8 mouse cellular contexts compared by ENCODE assay signal in genomic region chr7:80208738-80209430, GRCm38 (mm10). TPM values are rescaled to one million over a fixed set of nuclear protein-coding genes. Genes with fewer than 3 reads are reported as not detected.
A peak's percentile ranks its signal among the peaks of the same experiment; 100 is the strongest.
DNase-seq lines count a peak whose midpoint lies in the region; ATAC-seq lines count a peak whose summit lies in the region.

No protein-coding gene starts in this region.

- H3K36me3 ChIP-seq in embryonic facial prominence, embryonic 12.5 days, result no peaks in the 10 kb centered on the region
- peaks cover 7% of the 10 kb centered on the region; the same call in 1 of the 2 replicates for H3K36me3 ChIP-seq in kidney, embryonic 16.5 days (ENCODE audit: insufficient read depth, low read length)
- no peaks in the 10 kb centered on the region for H3K36me3 ChIP-seq in midbrain, embryonic 16.5 days (ENCODE audit: control insufficient read depth, insufficient read depth, low read length)

- H3K9me3 ChIP-seq in embryonic facial prominence, embryonic 12.5 days, result no peaks in the 10 kb centered on the region
- H3K9me3 ChIP-seq in kidney, embryonic 16.5 days (ENCODE audit: low read length), result no peaks in the 10 kb centered on the region
- no peaks in the 10 kb centered on the region for H3K9me3 ChIP-seq in midbrain, embryonic 16.5 days (replicated peaks; ENCODE audit: control insufficient read depth, low read length, poor library complexity, severe bottlenecking)

- WGBS in embryonic facial prominence, embryonic 12.5 days, result 76% methylated on average over 10 of the region's 10 CpGs
- WGBS in kidney, embryonic 16.5 days, result 76% methylated on average over 10 of the region's 10 CpGs
- WGBS in midbrain, embryonic 16.5 days, result 75% methylated on average over 10 of the region's 10 CpGs

- DNase-seq in heart, adult 18-20 months, result peak; percentile 58 to 59
- DNase-seq in heart, adult 8-10 months (ENCODE audit: low spot score), result no peak
- no peak for DNase-seq in left cerebral cortex, adult 11 months (ENCODE audit: low spot score)
- no peak for DNase-seq in right cerebral cortex, postnatal 4 days

- no peak overlapping the region for H3K9ac ChIP-seq in embryonic facial prominence, embryonic 12.5 days
- H3K9ac ChIP-seq in kidney, embryonic 16.5 days (replicated peaks; ENCODE audit: low read length), result peak overlapping the region; percentile 29; the same call in 1 of the 2 replicates
- no peak overlapping the region for H3K9ac ChIP-seq in midbrain, embryonic 16.5 days (ENCODE audit: low read depth, low read length)

- no peak overlapping the region for H3K4me2 ChIP-seq in embryonic facial prominence, embryonic 12.5 days (replicated peaks)
- no peak overlapping the region for H3K4me2 ChIP-seq in kidney, embryonic 16.5 days (replicated peaks; ENCODE audit: low read depth, low read length)
- no peak overlapping the region for H3K4me2 ChIP-seq in midbrain, embryonic 16.5 days (ENCODE audit: low read length)

- ATAC-seq in embryonic facial prominence, embryonic 12.5 days (ENCODE audit: insufficient number of reproducible peaks, insufficient read depth, low FRiP score, low TSS enrichment), result no peak
- peak; percentile 46; the same call in 1 of the 2 replicates for ATAC-seq in kidney, embryonic 16.5 days (ENCODE audit: low FRiP score, low TSS enrichment)
- peak; percentile 64 for ATAC-seq in megakaryocyte progenitor cell, adult 5-6 weeks (replicated peaks; ENCODE audit: poor library complexity)
- ATAC-seq in midbrain, embryonic 16.5 days, result no peak

- no peaks in the 10 kb centered on the region for H3K27me3 ChIP-seq in embryonic facial prominence, embryonic 12.5 days
- no peaks in the 10 kb centered on the region for H3K27me3 ChIP-seq in kidney, embryonic 16.5 days (ENCODE audit: insufficient read depth, low read length)
- no peaks in the 10 kb centered on the region for H3K27me3 ChIP-seq in midbrain, embryonic 16.5 days (ENCODE audit: control insufficient read depth, insufficient read depth, low read depth, low read length)

- no peak overlapping the region for H3K4me3 ChIP-seq in embryonic facial prominence, embryonic 12.5 days
- no peak overlapping the region for H3K4me3 ChIP-seq in kidney, embryonic 16.5 days (ENCODE audit: low read length)
- H3K4me3 ChIP-seq in midbrain, embryonic 16.5 days (ENCODE audit: low read depth, low read length), result no peak overlapping the region

- peaks cover 14% of the 10 kb centered on the region; the same call in 1 of the 2 replicates for H3K4me1 ChIP-seq in embryonic facial prominence, embryonic 12.5 days
- peaks cover 54% of the 10 kb centered on the region for H3K4me1 ChIP-seq in kidney, embryonic 16.5 days (ENCODE audit: insufficient read depth, low read length)
- peaks cover 8% of the 10 kb centered on the region for H3K4me1 ChIP-seq in midbrain, embryonic 16.5 days (ENCODE audit: control insufficient read depth, insufficient read depth, low read length)

- H3K27ac ChIP-seq in embryonic facial prominence, embryonic 12.5 days, result peak overlapping the region; percentile 24; the same call in 1 of the 2 replicates
- H3K27ac ChIP-seq in kidney, embryonic 16.5 days (ENCODE audit: low read length), result peak overlapping the region; percentile 32; the same call in 1 of the 2 replicates
- H3K27ac ChIP-seq in midbrain, embryonic 16.5 days (ENCODE audit: low read length), result no peak overlapping the region

RNA-seq across cellular contexts. Expression of gene Sema4b, which starts 22.2 kb away (rescaled TPM):
- 10 to 100 TPM; 10.6 to 12.6 TPM for total RNA-seq in heart, adult 18-20 months (2021)
- total RNA-seq in heart, adult 8-10 months (2022), result 10 to 100 TPM; 10.9 to 14.0 (median 11.7) TPM
- polyA plus RNA-seq in embryonic facial prominence, embryonic 12.5 days (2016; fragmentation: Nextera tagmentation; extraction: Ambion mirVana), result 14.6 and 14.9 TPM in 2 replicates
- polyA plus RNA-seq in kidney, embryonic 16.5 days (2015; fragmentation: Nextera tagmentation; extraction: Ambion mirVana), result 17.7 and 23.7 TPM in 2 replicates
- 6.6 and 7.7 TPM in 2 replicates for total RNA-seq in megakaryocyte progenitor cell, adult 5-6 weeks (2015)
- 5.3 and 8.1 TPM in 2 replicates for total RNA-seq in megakaryocyte progenitor cell, adult 5-6 weeks (2017)
- 25.2 and 25.3 TPM in 2 replicates for polyA plus RNA-seq in midbrain, embryonic 16.5 days (2015; fragmentation: Nextera tagmentation; extraction: Ambion mirVana)

RNA-seq across cellular contexts. Expression of gene Cib1, which starts 23.7 kb away (rescaled TPM):
- 10 to 100 TPM; 15.2 to 18.6 TPM for total RNA-seq in heart, adult 18-20 months (2021)
- total RNA-seq in heart, adult 8-10 months (2022), result 10 to 100 TPM; 12.7 to 19.1 (median 16.5) TPM
- 54.2 and 56.0 TPM in 2 replicates for polyA plus RNA-seq in embryonic facial prominence, embryonic 12.5 days (2016; fragmentation: Nextera tagmentation; extraction: Ambion mirVana)
- polyA plus RNA-seq in kidney, embryonic 16.5 days (2015; fragmentation: Nextera tagmentation; extraction: Ambion mirVana), result 131 and 144 TPM in 2 replicates
- 65.0 and 67.2 TPM in 2 replicates for total RNA-seq in megakaryocyte progenitor cell, adult 5-6 weeks (2015)
- total RNA-seq in megakaryocyte progenitor cell, adult 5-6 weeks (2017), result 32.7 and 43.8 TPM in 2 replicates
- polyA plus RNA-seq in midbrain, embryonic 16.5 days (2015; fragmentation: Nextera tagmentation; extraction: Ambion mirVana), result 24.3 and 26.0 TPM in 2 replicates

RNA-seq across cellular contexts. Expression of gene Gdpgp1, which starts 23.8 kb away (rescaled TPM):
- 1 to 10 TPM; 1.2 to 1.6 TPM for total RNA-seq in heart, adult 18-20 months (2021)
- 1 to 10 TPM; 1.7 to 2.1 (median 2.0) TPM for total RNA-seq in heart, adult 8-10 months (2022)
- 3.7 and 4.0 TPM in 2 replicates for polyA plus RNA-seq in embryonic facial prominence, embryonic 12.5 days (2016; fragmentation: Nextera tagmentation; extraction: Ambion mirVana)
- 3.5 and 4.0 TPM in 2 replicates for polyA plus RNA-seq in kidney, embryonic 16.5 days (2015; fragmentation: Nextera tagmentation; extraction: Ambion mirVana)
- total RNA-seq in megakaryocyte progenitor cell, adult 5-6 weeks (2015), result 7.1 TPM in 2 replicates
- total RNA-seq in megakaryocyte progenitor cell, adult 5-6 weeks (2017), result 2.0 and 2.4 TPM in 2 replicates
- polyA plus RNA-seq in midbrain, embryonic 16.5 days (2015; fragmentation: Nextera tagmentation; extraction: Ambion mirVana), result 3.7 and 4.6 TPM in 2 replicates

RNA-seq across cellular contexts. Expression of gene Ttll13, which starts 37.3 kb away (rescaled TPM):
- under 1 TPM; 0.12 to 0.36 TPM for total RNA-seq in heart, adult 18-20 months (2021)
- under 1 TPM; 0.19 to 0.72 (median 0.24) TPM for total RNA-seq in heart, adult 8-10 months (2022)
- 0.59 and 1.2 TPM in 2 replicates for polyA plus RNA-seq in embryonic facial prominence, embryonic 12.5 days (2016; fragmentation: Nextera tagmentation; extraction: Ambion mirVana)
- polyA plus RNA-seq in kidney, embryonic 16.5 days (2015; fragmentation: Nextera tagmentation; extraction: Ambion mirVana), result 0.87 and 1.4 TPM in 2 replicates
- 1.5 TPM in 1 of 2 replicates, not detected in the other for total RNA-seq in megakaryocyte progenitor cell, adult 5-6 weeks (2015)
- not detected in 2 replicates for total RNA-seq in megakaryocyte progenitor cell, adult 5-6 weeks (2017)
- polyA plus RNA-seq in midbrain, embryonic 16.5 days (2015; fragmentation: Nextera tagmentation; extraction: Ambion mirVana), result 2.9 and 3.0 TPM in 2 replicates

RNA-seq across cellular contexts. Expression of gene Ngrn, which starts 52.1 kb away (rescaled TPM):
- total RNA-seq in heart, adult 18-20 months (2021), result 10 to 100 TPM; 26.1 to 30.2 TPM
- total RNA-seq in heart, adult 8-10 months (2022), result 10 to 100 TPM; 26.2 to 28.6 (median 27.2) TPM
- polyA plus RNA-seq in embryonic facial prominence, embryonic 12.5 days (2016; fragmentation: Nextera tagmentation; extraction: Ambion mirVana), result 56.2 and 59.6 TPM in 2 replicates
- 51.7 and 51.9 TPM in 2 replicates for polyA plus RNA-seq in kidney, embryonic 16.5 days (2015; fragmentation: Nextera tagmentation; extraction: Ambion mirVana)
- total RNA-seq in megakaryocyte progenitor cell, adult 5-6 weeks (2015), result 27.6 and 29.4 TPM in 2 replicates
- 24.6 and 25.9 TPM in 2 replicates for total RNA-seq in megakaryocyte progenitor cell, adult 5-6 weeks (2017)
- polyA plus RNA-seq in midbrain, embryonic 16.5 days (2015; fragmentation: Nextera tagmentation; extraction: Ambion mirVana), result 73.8 and 78.5 TPM in 2 replicates

Comparison
In these comparisons a context has a peak if more than half of its experiments do, and no peak if none do; other contexts are left out.
1. DNase-seq: peak in heart, adult 18-20 months (2 of 2); none in heart, adult 8-10 months (single experiment), left cerebral cortex, adult 11 months (single experiment) and right cerebral cortex, postnatal 4 days (single experiment).
2. ATAC-seq: peak in kidney, embryonic 16.5 days (single experiment) and megakaryocyte progenitor cell, adult 5-6 weeks (single experiment); none in embryonic facial prominence, embryonic 12.5 days (single experiment) and midbrain, embryonic 16.5 days (single experiment).